Mouse (Mus musculus): ENCODE results near the gene 4931428F04Rik.
"Not testable (repeated sequence)": the region's sequence is repeated elsewhere in the genome, so short reads cannot be mapped to it uniquely, and the experiment has no call there.

Gene 4931428F04Rik

DNA sequence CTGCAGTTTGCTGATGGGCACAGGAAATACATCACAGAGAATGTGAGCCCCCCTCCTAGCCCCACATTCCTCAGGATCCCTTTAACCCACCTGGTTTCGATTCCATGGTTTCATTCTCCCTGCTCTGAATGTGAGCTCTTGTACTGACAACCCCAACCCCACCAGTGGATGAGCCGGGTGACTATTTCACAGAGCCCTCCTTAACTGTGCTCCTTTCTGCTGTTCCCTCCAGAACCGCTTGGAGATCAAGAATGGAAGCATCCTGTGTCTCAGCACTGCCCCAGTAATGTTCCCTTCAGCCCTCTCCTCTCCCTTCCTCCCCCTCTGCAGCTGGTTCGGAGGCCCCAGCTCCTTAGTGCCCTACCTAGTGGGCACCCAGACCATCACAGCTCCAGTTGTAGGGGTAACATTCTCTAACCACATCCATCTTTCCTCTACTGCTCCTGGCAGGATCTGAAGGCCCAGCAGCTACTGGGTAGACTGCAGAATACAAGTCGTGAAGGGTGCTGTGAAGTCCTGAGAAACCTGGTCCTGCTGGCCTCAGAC is 16.6 kb upstream of the 4931428F04Rik start:
- DNase-seq: no peak

GRCm38 (mm10) chr8:105305211-105306145 is 15.8 kb upstream of the 4931428F04Rik start, which contains the start of gene Elmo3:
Elmo3 (plus strand) TSS chr8:105305601.
- peak; percentile 87 to 95 for DNase-seq

GRCm38 (mm10) chr8:105304325-105305210 is 14.9 kb upstream of the 4931428F04Rik start:
- DNase-seq: peak in 1 of 2 experiments; percentile 36

DNA sequence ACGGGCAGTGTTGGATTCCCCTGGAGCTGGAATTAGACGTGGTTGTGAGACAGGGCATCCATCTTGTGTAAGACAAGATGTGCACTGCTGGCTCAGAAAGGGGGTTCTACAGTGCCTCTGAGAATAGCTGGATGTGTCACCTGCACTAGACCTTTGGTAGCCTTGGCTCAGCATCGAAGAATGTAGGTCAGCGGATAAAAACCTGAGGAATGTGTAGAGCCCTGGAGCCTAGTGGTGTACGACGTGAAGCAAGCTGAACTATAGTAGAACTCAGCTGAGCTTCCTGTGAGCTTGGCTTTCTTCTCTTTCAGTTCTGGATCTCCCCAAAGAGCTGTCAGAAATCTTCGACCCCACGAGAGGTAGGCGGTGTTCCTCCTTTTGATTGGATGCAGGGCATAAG is 14.2 kb upstream of the 4931428F04Rik start:
- no peak for DNase-seq

- DNase-seq: no peak
Observed at GRCm38 (mm10) chr8:105303396-105303795, 13.7 kb upstream of the 4931428F04Rik start.

- DNase-seq: peak in 1 of 2 experiments; percentile 46
Observed at GRCm38 (mm10) chr8:105299962-105300361, 10.3 kb upstream of the 4931428F04Rik start.

DNA sequence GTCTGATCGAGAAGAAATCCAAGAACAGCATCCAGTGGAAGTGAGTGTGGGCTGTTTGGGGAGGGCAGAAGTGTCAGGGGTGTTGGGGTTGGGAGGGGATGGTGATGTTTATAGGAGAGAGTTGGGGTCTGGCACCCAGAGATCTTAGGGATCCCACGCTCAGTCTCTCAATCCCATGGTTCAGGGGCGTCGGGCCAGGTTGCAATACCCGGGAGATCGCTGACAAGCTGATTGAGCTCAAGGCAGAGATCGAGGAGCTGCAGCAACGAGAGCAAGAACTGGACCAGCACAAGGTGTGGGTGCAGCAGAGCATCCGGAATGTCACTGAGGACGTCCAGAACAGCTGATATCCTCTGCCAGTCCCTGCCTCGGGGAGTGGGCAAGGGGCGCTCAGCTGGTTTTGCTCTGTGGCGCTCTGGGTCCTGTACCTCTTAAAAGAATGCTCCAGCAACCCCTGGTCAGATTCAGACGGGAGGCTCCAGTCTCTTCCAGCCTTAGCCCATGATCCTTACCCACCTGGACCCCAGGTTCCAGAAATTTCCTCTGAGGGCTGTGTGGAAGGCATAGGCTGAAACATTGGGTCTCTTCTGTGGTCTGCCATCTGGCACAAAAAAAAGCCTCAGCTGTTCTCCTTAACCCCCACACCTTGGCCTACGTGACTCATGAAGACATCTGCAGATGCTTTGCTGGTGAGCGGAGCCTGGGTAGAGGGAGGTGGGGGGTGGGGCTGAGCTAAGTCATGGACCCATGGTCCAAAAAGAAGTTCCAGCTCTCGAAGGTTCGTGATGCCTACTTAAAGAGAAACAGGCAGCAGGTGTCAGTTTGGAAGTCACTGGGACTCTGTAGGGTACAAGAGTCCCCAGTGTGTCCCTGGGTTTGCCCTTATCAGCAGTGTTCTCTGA is 8.9 kb upstream of the 4931428F04Rik start:
- peak in 1 of 2 experiments; percentile 33 for DNase-seq

DNA sequence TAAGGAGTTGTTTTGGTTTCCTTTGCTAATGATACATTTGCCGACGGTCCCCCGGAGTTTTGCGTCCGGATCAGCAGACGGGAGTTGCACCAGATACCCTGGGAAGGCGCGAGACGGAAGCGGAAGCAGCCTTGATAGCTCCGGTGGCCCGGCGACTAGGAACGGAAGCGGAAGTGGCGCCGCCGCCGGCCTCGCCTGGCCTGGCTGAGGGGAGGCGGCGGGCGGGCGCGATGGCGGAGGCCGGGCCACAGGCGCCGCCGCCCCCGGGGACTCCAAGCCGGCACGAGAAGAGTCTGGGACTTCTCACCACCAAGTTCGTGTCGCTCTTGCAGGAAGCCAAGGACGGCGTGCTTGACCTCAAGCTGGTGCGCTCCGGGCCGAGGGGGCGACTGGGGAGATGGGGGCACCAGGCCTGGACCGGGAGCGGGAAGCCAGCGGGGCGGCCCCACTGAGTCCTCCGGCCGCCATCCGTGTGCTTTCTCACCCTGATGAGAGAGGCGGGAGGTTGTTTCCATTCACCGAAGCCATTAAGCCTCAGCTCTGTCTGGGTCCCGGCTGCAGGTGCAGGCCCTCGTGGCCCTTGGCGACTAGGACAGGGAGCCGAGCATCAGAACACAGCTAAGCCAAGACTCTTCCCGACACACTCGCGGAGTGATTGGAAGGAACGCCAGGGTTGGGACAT is 8.0 kb upstream of the 4931428F04Rik start, which contains the start of gene E2f4:
Gene E2f4, plus strand, starts transcription at position 153 of the 682 bp plus-strand sequence.
- peak; percentile 95 to 97 for DNase-seq

DNA sequence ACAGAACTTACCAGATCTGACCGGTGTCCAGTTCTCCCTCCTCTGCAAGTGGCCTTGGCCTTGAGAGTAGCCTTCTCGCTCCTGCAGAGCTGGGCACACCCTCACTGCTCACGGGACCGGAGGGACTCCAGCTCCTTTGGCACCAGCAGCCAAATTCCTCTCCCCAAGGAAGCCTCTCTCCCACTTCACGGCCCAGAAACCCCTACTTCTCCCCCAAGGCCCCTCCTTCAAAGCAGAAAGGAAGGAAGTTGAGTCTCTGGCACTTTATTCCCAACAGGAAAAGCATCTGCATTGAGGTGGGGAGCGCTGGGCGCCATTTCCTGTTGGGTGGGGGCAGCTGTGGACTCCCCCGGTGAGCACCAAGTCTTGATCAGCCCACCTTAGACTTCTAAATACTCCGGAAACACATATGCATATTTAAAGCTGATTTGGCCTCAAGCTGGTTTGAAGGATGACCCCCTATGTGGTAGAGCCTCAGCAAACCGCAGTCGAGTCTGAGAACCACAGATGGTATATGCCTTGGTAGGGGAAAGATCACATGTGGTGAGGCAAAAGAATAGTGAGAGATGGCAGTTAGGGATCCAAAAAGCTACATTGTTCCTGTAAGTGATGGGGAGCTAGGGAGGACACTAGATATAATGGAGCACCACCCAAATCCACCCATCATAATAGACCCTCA is 6.4 kb upstream of the 4931428F04Rik start, which contains the start of gene Exoc3l:
Gene Exoc3l, minus strand, starts transcription at position 207 of the 679 bp plus-strand sequence.
- peak; percentile 35 to 72 for DNase-seq

- no peak for DNase-seq
Observed at GRCm38 (mm10) chr8:105295256-105295655, 5.6 kb upstream of the 4931428F04Rik start.

DNA sequence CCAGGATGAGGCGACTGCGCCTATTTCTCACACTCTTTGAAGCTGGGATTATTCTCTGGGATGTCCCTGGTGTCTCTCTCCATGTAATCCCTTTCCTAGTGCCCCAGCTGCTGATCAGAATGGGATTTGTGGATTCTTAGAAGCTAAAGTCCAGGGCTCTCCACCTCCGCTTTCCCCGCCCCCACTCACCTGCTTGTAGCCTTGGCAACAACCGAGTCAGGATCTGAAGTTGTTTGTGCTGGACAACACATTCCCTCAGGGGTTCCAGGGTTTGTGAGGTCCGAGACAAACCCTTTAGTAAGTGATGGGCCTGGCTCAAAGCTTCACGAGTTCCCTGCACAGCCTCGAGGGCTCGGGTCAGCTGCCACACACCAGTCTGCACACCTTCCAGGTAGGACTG is 5.1 kb upstream of the 4931428F04Rik start:
- no peak for DNase-seq

DNA sequence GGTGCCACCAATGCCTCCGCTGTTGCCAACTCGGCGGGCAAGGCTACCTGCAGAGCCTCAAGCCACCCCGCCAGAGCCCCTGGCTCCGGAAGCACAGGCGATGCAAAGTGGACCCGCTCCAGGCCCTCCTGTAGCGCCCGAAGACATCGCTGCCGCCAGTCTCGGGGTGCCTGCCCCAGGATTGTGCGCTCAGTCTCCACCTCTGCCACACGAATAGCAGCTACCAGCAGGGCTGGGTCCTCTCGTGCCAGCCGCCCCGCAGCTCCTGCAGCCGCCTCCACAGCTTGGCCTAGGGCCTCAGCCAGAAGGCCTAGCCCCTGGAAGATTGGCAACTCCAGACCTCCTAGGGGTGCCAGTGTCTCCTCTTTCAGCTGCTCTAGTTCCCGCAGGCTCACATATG is 3.7 kb upstream of the 4931428F04Rik start:
- no peak for DNase-seq

- peak in 1 of 2 experiments; percentile 33 for DNase-seq
Observed at GRCm38 (mm10) chr8:105292471-105292870, 2.8 kb upstream of the 4931428F04Rik start.

GRCm38 (mm10) chr8:105291802-105292201 is 2.1 kb upstream of the 4931428F04Rik start:
- not testable (repeated sequence) for DNase-seq

DNA sequence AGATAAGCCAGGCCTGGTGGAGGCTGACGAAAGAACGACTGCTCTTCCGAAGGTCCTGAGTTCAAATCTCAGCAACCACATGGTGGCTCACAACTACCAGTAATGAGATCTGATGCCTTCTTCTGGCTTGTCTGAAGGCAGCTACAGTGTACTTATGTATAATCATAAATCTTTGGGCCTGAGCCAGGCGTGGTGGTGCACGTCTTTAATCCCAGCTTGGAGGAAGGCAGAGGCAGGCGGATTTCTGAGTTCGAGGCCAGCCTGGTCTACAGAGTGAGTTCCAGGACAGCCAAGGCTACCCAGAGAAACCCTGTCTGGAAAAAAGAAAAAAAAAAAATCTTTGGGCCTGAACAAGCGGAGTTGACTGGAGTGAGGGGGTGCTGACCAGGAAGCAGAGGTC is 1.7 kb upstream of the 4931428F04Rik start:
- not testable (repeated sequence) for DNase-seq

DNA sequence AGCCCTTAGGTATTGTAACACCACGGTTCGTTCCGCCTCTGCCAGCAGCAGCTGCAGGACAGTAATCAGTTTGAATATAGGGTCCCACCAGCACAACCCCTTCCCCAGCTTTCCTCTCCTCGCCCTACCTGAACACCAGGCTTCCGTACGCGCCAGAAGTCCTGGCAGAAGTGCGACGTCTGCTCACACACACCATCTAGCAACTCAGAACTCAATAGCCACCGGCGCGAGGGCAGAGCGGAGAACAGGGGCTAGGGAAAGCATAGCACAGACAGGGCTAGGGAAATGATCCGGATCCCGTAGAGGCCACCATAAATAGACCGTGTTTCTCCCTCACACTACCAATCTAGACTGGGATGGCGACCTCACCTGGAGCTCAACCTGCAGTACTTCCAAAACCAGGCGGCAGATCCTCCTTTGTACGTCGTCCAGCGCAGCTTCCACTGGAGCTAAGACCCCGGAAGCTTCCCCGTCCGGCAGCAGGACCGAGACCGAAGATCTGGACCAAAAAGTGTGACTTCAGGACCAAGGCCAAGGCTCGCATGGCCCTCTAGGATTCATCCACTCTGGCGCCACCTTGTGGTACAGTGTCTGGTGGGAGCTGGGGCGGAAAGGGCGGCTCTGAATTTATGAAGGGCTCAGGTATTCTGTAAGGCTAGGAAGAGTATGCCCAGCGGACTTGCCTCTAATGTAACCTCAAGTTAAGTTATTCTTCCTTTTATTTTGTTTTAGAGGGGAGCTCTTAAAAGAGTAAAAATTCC is 1.1 kb upstream of the 4931428F04Rik start:
- DNase-seq: peak; percentile 91 to 98

DNA sequence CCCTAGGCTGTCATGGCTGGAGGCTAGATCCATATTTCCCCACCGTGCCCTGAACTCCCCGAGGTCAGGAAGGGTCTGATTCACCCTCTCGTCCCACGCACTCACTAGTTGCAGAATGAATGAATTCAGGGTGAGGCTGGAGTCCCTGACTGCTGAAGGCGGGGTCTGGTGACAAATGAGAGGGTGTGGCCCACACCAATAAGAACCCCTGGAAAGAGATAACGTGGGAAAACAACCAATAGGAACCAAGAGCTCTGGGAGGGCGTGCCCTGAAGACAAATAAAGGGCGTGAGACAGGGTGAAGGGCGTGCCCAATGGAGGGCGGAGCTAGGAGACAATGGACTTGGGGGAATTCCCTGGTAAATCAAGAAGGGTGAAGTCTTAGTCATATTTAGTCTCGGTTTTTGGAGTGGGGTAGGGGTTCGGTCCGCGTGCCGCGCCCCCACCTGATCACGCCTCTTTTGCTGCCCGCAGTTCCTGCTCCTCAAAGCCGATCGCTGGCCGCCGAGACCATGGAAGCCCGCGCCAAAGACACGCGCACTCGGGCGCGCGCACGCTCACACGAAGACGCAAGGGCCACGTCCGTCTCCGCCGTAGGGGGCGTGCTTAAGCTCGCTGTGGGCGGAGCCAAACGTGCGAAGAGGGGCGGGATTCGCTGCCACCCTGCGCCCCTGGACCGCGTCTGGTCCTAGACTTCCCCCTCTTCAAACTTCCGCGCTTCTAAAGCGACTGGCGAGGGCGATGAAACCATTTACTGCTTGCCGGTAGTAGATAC is 519 bp downstream of the 4931428F04Rik start:
- peak; percentile 88 to 92 for DNase-seq

- no peak for DNase-seq
Observed at GRCm38 (mm10) chr8:105288231-105288630, 1.4 kb downstream of the 4931428F04Rik start.

DNA sequence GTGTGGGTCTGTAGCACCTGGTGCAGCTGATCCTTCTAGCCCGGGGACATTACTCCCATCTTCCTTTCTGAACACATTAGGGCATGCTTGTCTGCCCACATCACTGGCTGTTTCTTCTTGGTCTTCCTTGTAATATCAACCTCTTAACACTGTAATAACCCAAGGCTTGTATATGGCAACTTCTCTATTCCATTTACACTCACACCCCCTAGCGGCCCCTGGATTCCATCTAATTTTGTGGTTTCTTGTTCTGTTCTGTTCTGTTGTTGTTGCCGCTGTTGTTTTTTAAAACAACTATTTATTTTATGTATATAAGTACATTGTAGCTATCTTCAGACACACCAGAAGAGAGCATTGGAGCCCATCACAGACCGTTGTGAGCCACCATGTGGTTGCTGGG is 2.8 kb downstream of the 4931428F04Rik start:
- DNase-seq: no peak
